Mouse (Mus musculus) gastrocnemius, postnatal 36 days (tissue): ENCODE measurements around the gene Cryba2. TPM values are rescaled to one million over a fixed set of nuclear protein-coding genes. Genes with fewer than 3 reads are reported as not detected.
A peak's percentile ranks its signal among the peaks of the same experiment; 100 is the strongest.

Source experiments
- DNase-seq, 2 experiments: peaks; one replicate each; pipeline ENCODE4 v3.0.0; 2022
- intact Hi-C: fragments of 180-260 bp; cut with DNase I; formaldehyde crosslinking; loops from one replicate; pipeline ENCODE4 v1.15.1; 2025
- total RNA-seq, 2 experiments: library from RNA; stranded (reverse); gene quantifications; 2 replicates each; pipeline ENCODE4 v1.2.3; 2021

The Cryba2 gene
- total RNA-seq, 2 experiments from 2014 or later: not detected

DNA sequence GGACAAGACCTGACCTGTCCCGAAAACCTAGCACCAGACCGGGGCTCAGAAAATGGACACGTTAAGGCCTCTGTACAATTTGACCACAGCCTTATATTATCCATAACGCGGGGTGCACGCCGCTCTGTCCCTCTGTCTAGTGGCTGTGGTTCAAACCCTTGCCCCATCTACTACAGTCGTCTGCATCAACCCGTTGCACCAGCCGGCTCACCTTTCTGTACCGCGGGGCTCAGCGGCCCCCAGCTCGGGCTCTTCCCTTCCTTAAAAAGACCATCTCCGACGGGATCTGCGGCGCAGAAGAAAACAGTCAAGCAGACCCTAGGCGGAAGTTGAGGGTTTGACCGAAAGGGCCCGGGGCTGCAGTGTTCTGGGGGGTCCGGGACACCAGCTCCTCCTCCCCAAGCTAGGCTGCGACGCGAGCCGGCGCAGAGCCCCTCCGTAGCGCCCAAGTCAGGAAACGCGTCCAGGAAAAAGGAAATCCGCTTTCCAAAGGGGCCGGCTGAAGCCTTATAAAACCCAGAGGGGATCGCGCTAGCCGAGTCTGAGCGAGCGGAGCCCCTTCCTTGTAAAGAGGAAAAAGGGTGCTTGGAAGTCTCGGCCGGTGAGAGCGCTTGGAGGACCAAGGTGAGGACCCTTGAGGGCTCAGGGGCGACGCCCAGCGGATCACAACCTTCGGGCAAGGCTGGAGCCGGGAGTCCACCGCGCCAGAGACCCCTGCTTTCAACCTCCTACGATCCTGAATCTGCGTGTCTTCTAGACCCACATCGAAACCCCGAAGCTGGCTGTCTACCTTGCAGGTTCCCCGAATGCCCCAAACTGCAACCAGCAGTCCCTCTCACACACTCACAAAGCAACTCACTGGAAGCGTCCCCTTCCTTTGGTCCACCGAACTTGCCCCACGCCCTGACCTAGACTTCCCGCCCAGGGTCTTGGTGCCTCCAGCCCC is 8.5 kb downstream of the Cryba2 start:
- intact Hi-C loops: no loop called here
- DNase-seq: no peak

DNA sequence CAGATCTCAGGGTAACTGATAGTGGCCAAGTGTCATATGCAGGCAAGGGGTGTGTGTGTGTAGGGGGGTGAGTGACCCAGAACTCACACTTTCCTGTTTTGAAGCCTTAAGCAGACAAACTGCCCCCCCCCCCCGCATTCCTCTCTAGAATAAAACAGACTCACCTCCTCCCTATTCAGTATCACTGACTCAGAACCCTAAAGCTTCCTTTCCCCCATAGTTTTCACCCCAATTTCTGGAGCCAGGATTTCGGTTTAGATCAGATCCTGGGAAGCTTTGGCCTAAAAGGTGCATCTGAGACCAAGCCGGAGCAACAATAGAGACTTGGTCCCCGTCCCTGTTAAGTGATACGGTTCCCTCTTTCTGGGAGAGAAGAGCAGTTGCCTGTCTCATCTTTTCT is 9.5 kb downstream of the Cryba2 start:
- no peak for DNase-seq
- intact Hi-C loops: no loop called here

DNA sequence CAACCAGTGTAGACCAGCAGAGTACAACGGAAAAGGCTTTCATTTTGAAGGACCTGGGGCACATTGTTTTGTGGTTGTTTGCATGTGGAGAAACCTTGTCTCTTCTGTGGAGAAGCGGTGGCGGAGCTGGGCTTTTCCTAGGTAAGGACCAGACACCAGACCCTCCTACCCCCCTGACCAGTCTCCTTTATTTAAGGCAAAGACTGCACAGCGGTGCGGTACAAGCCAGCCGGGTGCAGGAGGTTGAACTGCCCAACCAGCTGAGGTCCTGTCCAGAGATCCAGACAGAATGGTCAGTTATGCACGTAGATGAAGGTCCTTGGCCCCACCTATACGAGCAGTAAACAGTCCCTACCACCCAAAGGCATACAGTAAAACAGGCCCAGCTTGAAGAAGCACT is 10.1 kb downstream of the Cryba2 start:
- no peak for DNase-seq
- intact Hi-C loops: no loop called here

DNA sequence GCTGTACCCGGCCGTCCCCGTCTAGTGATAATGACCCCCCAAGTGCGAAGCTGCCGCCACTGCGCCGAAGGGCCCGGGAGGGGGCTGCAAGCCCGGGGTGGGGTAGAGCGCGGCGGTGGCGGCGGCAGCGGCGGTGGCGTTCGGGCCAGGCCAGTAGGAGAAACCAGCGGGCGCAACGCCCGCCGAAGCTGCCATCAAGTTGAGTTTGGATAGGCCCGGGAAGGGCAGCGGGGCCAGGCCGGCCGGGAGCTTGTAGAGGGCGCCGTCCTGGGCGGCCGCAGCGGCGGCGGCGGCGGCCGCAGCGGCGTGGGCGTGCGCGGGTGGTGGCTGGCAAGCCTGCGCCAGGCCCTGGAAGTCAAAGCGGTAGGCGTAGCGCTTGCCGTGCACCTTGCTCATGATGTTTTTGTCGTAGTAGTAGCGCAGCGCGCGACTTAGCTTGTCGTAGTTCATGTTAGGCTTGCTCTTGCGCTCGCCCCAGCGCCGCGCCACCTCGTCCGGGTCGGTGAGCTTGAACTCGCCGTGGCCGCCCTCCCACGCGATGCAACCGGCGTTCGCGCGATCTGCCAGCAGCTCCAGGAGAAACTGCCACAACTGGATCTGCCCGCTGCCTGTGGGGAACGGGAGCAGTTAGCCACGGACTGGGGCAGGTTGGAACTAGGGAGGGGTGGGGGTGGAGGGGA is 10.7 kb downstream of the Cryba2 start:
- intact Hi-C loops: no loop called here
- no peak for DNase-seq

DNA sequence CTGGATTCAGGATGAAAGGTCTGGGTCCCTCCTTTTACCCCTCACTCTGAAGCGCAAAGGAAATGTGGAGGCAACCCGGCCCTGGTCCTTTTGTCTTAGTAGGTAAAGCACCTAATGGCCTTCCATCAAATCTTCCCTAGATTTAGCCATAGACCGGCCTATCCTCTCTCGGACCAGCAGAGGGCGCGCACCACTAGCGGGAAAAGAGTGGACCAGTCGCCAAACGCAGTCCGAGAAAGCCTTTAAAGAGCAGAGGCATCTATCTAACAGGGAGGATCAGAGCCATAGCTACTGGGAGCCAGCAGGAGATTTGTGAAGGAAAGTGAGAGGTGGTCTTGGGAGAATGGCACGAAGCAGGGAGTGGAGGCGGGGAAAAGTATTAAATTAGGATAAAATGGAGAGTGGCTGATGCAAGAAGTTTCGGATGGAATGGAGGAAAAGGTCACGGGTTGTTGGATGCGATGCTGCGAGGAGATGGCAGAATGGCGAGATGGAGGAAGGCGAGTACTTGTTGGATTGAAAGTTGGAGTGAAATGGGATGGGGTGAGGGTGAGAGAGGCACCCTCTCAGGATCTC is 12.1 kb downstream of the Cryba2 start:
- intact Hi-C loops: no loop called here
- peak in 1 of 2 experiments; percentile 40 for DNase-seq

DNA sequence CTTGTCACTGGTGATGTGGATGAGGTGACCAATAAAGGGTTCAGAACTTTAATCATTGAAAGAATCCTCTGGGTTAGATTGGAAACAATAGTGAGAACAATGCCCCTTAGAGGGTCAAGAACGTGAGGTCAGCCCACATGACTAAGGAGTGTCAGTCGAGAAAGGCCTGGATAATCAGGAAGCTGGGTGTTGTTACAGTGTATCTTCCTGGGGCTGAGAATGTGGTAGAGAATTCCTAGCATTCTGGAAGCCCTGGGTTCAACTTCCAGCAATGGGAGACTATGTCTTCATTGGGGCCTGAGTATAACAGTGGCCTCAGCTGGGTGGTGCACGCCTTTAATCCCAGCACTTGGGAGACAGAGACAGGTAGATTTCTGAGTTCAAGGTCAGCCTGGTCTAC is 15.7 kb downstream of the Cryba2 start:
- DNase-seq: no peak
- intact Hi-C loops: no loop called here

DNA sequence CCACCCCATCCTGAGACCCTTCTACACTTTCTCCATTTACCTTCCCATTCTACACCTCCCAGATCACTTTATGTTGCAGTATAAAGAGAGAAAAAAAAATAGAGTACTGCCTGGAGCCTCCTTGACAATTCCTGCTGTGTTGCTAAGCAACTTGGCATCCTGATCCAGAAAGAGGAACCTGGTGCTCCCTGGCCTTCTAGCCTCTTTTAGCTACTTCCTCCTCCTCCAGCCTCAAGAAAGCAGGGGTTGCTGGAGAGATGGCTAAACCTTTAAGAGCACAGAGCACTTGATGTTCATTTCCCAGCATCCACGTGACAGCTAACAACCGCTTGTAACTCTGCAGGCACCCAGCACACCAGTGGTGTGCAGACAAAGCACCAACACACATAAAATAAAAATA is 20.7 kb downstream of the Cryba2 start:
- DNase-seq: no peak

DNA sequence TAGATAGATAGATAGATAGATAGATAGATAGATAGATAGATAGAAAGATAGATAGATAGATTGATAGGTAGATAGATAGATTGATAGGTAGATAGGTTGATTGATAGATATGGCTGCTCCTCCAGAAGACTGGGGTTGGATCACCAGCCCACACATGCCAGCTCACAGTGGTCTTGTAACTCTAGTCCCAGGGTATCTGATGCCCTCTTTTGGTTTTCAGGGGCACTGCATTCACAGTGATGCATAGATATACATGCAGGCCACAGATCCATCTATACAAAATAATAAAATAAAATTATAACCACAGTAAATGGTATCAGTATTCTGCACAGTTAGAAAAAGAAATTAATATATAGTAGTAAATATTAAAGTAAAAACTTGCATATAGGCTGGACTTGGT is 31.2 kb downstream of the Cryba2 start:
- intact Hi-C loops: no loop called here
- no peak for DNase-seq

More for the DNA sequence above, 20.7 kb downstream of the Cryba2 start:
- intact Hi-C loops: no loop called here

DNA sequence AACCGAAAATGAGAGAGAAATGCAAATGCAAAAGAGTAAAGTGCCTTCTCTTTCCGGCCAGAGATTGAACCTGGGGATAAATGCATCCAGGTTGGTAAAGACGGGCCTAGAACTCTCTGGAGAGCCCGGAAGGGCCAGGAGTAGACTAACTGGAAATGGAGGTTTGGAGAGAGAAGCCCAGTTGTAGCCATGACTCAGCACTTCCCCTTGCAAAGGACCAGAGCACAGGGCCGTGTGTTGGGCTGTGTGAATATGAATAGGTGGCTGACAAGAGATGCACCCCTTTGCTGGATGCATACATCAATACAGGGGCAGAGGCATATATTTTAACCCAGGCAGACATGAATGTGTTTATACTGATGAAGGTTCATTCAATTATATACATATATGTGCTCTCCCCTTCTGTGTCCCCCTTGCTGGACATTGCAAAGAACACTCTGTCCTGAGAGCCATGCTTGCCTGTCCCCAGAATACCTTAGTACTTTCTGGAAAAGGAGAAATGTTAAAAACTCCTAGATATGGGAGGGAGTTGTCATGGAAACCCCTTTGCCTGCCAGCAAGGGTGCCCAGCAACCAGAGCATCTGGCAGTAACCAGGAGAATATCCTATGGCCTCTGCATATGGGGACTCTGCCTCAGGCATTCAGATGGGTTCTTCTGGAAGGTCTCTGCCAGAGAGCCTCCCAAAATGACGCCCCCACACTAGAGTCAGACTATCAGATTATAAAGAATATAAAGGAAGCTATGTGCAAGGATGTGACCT is 33.5 kb downstream of the Cryba2 start:
- intact Hi-C loops: no loop called here
- DNase-seq: no peak

DNA sequence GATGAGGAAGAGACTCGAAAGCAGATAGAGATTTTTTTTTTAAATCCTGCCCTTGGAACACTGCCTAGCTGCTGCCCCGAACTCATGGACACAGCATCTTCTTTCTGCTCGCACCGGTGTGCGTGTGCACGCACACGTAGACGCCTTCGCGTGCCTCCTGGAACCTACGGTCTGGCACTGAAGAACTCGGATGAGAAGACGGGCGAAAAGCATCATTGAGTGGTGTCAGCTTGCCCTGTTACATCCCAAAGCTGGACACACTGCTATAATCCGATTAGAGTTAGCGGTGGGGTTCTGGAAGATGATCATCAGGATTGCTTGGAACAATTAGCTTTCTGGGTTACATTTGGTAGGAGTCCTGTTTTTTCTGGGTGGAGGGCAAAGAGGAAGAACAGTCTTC is 34.1 kb downstream of the Cryba2 start:
- no peak for DNase-seq
- intact Hi-C loops: no loop called here

DNA sequence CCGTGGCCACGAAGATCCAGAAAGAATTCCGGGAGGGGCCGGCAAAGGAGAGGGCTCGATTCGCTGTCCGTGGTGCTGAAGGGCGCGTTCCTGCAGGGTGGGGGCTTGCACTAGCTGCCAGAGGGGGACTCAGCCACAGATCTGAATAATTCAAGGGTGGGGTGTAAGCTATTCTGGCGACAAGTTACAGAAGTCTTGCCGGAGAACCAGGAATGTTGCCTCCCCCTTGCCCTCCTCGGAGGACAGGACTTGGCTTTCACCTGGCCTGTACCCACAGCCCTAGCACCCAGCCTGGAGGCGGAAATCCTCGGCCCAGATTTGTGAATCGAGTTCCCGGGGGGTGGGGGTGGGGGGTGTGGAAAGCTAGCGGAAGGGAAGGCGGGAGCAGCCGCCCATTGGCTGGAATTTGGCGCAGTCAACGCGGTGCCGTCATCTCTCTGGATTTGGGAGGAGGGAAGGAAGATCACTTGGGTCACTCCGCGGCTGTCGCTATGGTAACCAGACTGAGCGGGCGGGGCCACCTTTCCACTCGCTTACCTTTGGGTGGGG is 34.7 kb downstream of the Cryba2 start:
- intact Hi-C loops: no loop called here
- DNase-seq: peak in 1 of 2 experiments; percentile 51

DNA sequence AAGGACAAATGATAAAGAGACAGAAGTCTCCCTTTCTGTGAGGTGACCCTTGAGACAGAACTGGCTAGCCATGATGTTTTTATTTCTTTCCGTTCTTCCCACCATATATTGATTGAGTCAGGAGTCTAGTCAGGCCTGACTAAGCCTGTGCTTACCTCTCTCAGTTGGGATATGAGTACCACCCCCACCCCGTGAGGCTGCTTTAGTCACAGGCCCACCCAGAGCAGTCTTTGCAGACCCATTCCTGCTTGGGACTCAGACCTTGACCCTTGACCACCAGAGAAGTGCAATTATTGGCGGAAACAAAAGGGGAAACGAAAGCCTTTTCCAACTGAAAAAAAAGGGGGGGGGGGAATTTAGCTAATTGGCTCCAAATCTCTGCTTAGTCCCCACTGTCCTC is 35.3 kb downstream of the Cryba2 start:
- intact Hi-C loops: no loop called here
- no peak for DNase-seq

DNA sequence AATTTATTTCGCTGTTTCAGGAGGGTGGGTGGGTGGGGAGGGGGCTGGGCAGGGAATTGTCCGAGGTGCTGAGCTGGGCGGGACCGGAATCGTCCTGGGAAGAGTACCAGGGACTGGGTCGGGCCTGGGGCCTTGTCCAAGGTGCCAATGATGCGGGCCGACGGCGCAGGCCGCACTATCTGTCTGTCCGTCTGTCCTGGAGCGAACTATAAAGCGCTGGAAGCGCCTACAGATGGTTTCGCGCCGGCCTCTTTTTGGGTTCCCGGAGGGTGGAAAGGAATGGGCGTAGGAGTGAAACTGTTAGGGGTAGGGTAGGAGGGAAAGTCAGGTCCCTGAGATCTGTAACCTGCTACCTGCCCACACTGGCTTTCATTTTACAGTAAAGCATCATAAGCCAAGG is 35.7 kb downstream of the Cryba2 start:
- no peak for DNase-seq
- intact Hi-C loops: no loop called here

DNA sequence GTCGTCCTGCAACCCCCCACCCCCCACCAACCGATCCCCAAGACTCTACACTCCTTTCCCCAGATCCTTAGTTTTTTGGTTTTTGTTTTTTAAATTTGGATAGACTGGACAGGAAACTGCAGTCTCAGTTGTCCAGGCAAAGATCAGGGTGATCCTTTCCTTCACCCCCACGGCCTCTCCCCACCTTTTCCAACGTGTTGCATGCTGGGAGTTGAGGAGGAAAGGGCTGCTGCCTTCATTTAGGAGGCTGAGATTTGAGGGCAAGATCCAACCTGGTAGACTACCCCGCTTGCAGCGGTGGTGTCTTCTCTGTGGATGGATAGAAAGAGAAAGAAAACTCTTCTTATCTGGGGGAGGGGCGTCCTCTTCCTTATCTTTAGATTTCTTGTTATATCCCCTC is 36.2 kb downstream of the Cryba2 start:
- intact Hi-C loops: no loop called here

DNA sequence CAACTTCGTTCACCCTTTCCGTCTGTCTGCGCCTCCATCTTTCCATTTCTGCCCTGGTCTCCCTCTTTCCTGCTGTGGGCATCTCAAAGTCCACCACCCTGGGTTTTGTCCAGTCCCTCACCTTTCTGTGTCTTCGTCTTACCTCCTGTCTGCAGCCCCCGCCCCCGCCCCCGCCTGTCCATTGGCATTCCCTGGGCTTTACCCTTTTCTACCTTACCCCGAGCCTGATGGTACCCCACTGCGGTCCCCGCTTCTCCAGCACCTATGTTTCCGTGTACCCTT is 36.6 kb downstream of the Cryba2 start:
- intact Hi-C loops: no loop called here

More for the DNA sequence above, 36.2 kb downstream of the Cryba2 start:
- no peak for DNase-seq

DNA sequence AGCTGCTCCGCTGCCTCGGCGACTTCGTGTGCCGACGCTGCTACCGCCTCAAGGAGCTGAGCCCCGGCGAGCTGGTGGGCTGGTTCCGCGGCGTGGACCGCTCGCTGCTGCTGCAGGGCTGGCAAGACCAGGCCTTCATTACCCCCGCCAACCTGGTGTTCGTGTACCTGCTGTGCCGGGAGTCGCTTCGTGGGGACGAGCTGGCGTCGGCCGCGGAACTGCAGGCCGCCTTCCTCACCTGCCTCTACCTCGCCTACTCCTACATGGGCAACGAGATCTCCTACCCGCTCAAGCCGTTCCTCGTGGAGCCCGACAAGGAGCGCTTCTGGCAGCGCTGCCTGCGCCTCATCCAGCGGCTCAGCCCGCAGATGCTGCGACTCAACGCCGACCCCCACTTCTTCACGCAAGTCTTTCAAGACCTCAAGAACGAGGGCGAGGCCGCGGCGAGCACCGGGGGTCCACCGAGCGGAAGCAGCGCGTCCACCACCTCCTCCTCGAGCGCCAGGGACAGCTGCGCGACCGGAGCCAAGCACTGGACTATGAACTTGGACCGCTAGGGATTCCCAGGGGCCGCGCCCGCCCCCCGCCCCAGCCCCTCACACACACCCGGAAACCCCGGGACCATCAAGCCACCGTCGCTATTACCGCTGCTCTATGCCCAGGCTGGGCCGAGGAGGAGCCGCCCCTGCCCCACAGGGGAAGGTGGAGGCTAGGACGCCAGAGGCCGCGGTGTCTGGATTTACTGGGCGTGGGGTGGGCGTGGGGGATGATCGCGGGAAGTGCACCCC is 37.1 kb downstream of the Cryba2 start:
- DNase-seq: no peak
- intact Hi-C loops: no loop called here

More for the DNA sequence above, 36.6 kb downstream of the Cryba2 start:
- DNase-seq: no peak

DNA sequence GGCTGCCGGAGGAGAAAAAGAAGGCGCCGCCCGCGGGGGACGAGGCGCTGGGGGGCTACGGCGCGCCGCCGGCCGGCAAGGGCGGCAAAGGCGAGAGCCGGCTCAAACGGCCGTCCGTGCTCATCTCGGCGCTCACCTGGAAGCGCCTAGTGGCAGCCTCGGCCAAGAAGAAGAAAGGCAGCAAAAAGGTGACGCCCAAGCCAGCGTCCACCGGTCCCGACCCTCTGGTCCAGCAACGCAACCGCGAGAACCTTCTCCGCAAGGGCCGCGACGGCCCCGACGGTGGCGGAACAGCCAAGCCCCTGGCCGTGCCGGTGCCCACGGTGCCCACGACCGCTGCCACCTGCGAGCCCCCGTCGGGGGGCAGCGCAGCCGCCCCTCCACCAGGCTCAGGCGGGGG is 37.8 kb downstream of the Cryba2 start:
- DNase-seq: no peak
- intact Hi-C loops: no loop called here

DNA sequence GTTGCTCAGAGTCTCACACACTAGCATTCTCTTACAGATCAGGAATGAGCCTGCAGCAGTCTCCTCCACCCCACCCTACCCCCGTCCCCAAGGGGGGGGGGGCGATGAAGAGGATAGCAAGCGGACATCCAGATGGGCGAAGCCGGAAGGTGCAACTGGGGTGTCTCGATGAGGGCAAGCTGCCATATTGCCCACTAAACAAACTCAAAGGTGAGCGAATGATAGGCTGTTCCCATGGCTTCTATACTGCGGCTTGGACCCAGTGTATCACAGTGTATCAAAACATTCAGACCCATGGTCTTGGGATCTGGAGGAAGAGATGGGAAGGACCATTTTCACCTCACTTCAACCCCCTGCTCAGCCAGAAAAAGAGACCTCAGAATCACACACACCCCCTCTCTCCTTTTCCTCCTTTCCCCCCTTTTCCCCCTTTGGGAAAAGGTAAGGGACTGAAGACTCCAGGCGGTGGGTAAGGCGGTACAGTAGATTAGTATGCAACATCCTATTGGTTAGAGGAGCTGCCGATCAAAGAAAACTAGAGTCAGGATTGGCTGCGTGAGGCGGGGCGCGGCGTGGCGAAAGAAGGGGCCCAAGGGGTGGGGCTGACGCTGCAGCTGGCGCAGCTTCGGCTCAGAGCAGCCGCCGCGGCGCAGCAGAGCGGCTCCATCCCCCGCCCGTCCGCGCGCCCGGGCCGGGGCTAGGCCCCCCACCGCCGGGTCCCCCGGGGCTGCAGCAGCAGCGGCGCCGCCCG is 38.5 kb downstream of the Cryba2 start, which contains the start of gene Cdk5r2:
Gene Cdk5r2 (plus strand): TSS at position 629 of the 751 bp plus-strand sequence.
- DNase-seq: peak; percentile 63 to 64
- intact Hi-C loops: no loop called here
